Mouse (Mus musculus): ENCODE results near the gene Tet2. TPM values are rescaled to one million over a fixed set of nuclear protein-coding genes. Genes with fewer than 3 reads are reported as not detected.

Tet2 gene
- polyA plus RNA-seq, 1 experiment: 2.9 TPM

- no peak overlapping the region for H3K4me3 ChIP-seq
- TF ChIP-seq MYOG (IDR thresholded peaks at IDR 0.05; ENCODE audit: control insufficient read depth in 1 of 3, insufficient read depth in 1 of 3, insufficient read length in 2 of 3, low read depth in 2 of 3) (no peak), SRF (IDR thresholded peaks at IDR 0.05; ENCODE audit: control insufficient read depth, insufficient read length, low read depth) (no peak), POLR2A (IDR thresholded peaks at IDR 0.05; ENCODE audit: insufficient read length, low read depth) (no peak), E2F4 (IDR thresholded peaks at IDR 0.05; ENCODE audit: insufficient read depth) (no peak), TCF3 (IDR thresholded peaks at IDR 0.05; ENCODE audit: insufficient read length, low read depth) (no peak), POLR2AphosphoS2 (IDR thresholded peaks at IDR 0.05; ENCODE audit: insufficient read length, low read depth) (no peak), CEBPB (IDR thresholded peaks at IDR 0.05; ENCODE audit: insufficient read depth, poor library complexity, severe bottlenecking) (no peak), REST (IDR thresholded peaks at IDR 0.05; ENCODE audit: insufficient read depth, insufficient read length) (no peak), TCF12 (IDR thresholded peaks at IDR 0.05; ENCODE audit: insufficient read depth, poor library complexity, severe bottlenecking) (no peak), MAX (IDR thresholded peaks at IDR 0.05; ENCODE audit: low read depth) (no peak), USF1 (IDR thresholded peaks at IDR 0.05; ENCODE audit: low read depth) (no peak), MYOD1 (IDR thresholded peaks at IDR 0.05; ENCODE audit: control insufficient read depth in 1 of 3, insufficient read length in 2 of 3, low read depth in 2 of 3) (no peak)
- no peak overlapping the region for H3K4me2 ChIP-seq (ENCODE audit: low read depth)
- no peaks in the 10 kb centered on the region for H3K27me3 ChIP-seq (ENCODE audit: control insufficient read depth, insufficient read depth, insufficient read length)
- H3K79me2 ChIP-seq (ENCODE audit: control insufficient read depth, insufficient read depth): no peaks in the 10 kb centered on the region
- H3ac ChIP-seq (ENCODE audit: control insufficient read depth, insufficient read length): no peak overlapping the region
- no peaks in the 10 kb centered on the region for H3K36me3 ChIP-seq (ENCODE audit: control insufficient read depth, insufficient read depth)
Observed at GRCm38 (mm10) chr3:133557602-133558001, 12.7 kb upstream of the Tet2 start.

- no peak overlapping the region for H3ac ChIP-seq (ENCODE audit: control insufficient read depth, insufficient read length)
- no peak overlapping the region for H3K4me2 ChIP-seq (ENCODE audit: low read depth)
- no peak overlapping the region for H3K4me3 ChIP-seq
- no peak for TF ChIP-seq MAX (IDR thresholded peaks at IDR 0.05; ENCODE audit: low read depth)
- TF ChIP-seq USF1 (IDR thresholded peaks at IDR 0.05; ENCODE audit: low read depth): no peak
- no peak for TF ChIP-seq MYOG (IDR thresholded peaks at IDR 0.05; ENCODE audit: control insufficient read depth in 1 of 3, insufficient read depth in 1 of 3, insufficient read length in 2 of 3, low read depth in 2 of 3)
- TF ChIP-seq POLR2AphosphoS2 (IDR thresholded peaks at IDR 0.05; ENCODE audit: insufficient read length, low read depth): no peak
- no peak for TF ChIP-seq CEBPB (IDR thresholded peaks at IDR 0.05; ENCODE audit: insufficient read depth, poor library complexity, severe bottlenecking)
- TF ChIP-seq TCF12 (IDR thresholded peaks at IDR 0.05; ENCODE audit: insufficient read depth, poor library complexity, severe bottlenecking): no peak
- no peak for TF ChIP-seq MYOD1 (IDR thresholded peaks at IDR 0.05; ENCODE audit: control insufficient read depth in 1 of 3, insufficient read length in 2 of 3, low read depth in 2 of 3)
- no peak for TF ChIP-seq E2F4 (IDR thresholded peaks at IDR 0.05; ENCODE audit: insufficient read depth)
- TF ChIP-seq TCF3 (IDR thresholded peaks at IDR 0.05; ENCODE audit: insufficient read length, low read depth): no peak
- TF ChIP-seq POLR2A (IDR thresholded peaks at IDR 0.05; ENCODE audit: insufficient read length, low read depth): no peak
- no peak for TF ChIP-seq REST (IDR thresholded peaks at IDR 0.05; ENCODE audit: insufficient read depth, insufficient read length)
- TF ChIP-seq SRF (IDR thresholded peaks at IDR 0.05; ENCODE audit: control insufficient read depth, insufficient read length, low read depth): no peak
- no peaks in the 10 kb centered on the region for H3K36me3 ChIP-seq (ENCODE audit: control insufficient read depth, insufficient read depth)
- H3K79me2 ChIP-seq (ENCODE audit: control insufficient read depth, insufficient read depth): no peaks in the 10 kb centered on the region
- H3K27me3 ChIP-seq (ENCODE audit: control insufficient read depth, insufficient read depth, insufficient read length): no peaks in the 10 kb centered on the region
Observed at GRCm38 (mm10) chr3:133557154-133557553, 12.2 kb upstream of the Tet2 start.

DNA sequence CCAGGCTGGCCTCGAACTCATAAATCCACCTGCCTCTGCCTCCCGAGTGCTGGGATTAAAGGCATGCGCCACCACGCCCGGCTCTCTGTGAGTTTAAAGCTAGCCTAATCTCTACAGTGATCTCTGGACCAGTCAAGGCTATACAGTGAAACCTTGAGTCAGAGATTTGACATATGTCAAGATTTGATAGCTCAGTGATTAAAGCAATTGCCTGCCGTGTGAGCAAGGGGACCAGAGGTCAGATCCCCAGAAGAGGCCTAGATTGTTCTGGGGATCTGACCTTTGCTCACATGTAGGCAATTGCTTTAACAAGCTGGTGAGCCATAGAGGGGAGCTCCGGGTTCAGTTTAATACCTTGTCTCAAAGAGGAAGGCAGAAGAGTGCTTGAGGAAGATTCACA, 10.4 kb upstream of the Tet2 start:
- H3K4me3 ChIP-seq: no peak overlapping the region
- no peak overlapping the region for H3K4me2 ChIP-seq (ENCODE audit: low read depth)
- no peaks in the 10 kb centered on the region for H3K79me2 ChIP-seq (ENCODE audit: control insufficient read depth, insufficient read depth)
- no peaks in the 10 kb centered on the region for H3K36me3 ChIP-seq (ENCODE audit: control insufficient read depth, insufficient read depth)
- H3ac ChIP-seq (ENCODE audit: control insufficient read depth, insufficient read length): no peak overlapping the region
- no peak for TF ChIP-seq MAX (IDR thresholded peaks at IDR 0.05; ENCODE audit: low read depth)
- TF ChIP-seq MYOG (IDR thresholded peaks at IDR 0.05; ENCODE audit: control insufficient read depth in 1 of 3, insufficient read depth in 1 of 3, insufficient read length in 2 of 3, low read depth in 2 of 3): no peak
- TF ChIP-seq SRF (IDR thresholded peaks at IDR 0.05; ENCODE audit: control insufficient read depth, insufficient read length, low read depth): no peak
- no peak for TF ChIP-seq CEBPB (IDR thresholded peaks at IDR 0.05; ENCODE audit: insufficient read depth, poor library complexity, severe bottlenecking)
- H3K27me3 ChIP-seq (ENCODE audit: control insufficient read depth, insufficient read depth, insufficient read length): no peaks in the 10 kb centered on the region

- H3K4me2 ChIP-seq (ENCODE audit: low read depth): no peak overlapping the region
- H3K36me3 ChIP-seq (ENCODE audit: control insufficient read depth, insufficient read depth): no peaks in the 10 kb centered on the region
- H3K4me3 ChIP-seq: no peak overlapping the region
- no peaks in the 10 kb centered on the region for H3K27me3 ChIP-seq (ENCODE audit: control insufficient read depth, insufficient read depth, insufficient read length)
- H3K79me2 ChIP-seq (ENCODE audit: control insufficient read depth, insufficient read depth): no peaks in the 10 kb centered on the region
- TF ChIP-seq MYOG (IDR thresholded peaks at IDR 0.05; ENCODE audit: control insufficient read depth in 1 of 3, insufficient read depth in 1 of 3, insufficient read length in 2 of 3, low read depth in 2 of 3) (no peak), E2F4 (IDR thresholded peaks at IDR 0.05; ENCODE audit: insufficient read depth) (no peak), MAX (IDR thresholded peaks at IDR 0.05; ENCODE audit: low read depth) (no peak), SRF (IDR thresholded peaks at IDR 0.05; ENCODE audit: control insufficient read depth, insufficient read length, low read depth) (no peak), POLR2A (IDR thresholded peaks at IDR 0.05; ENCODE audit: insufficient read length, low read depth) (no peak), TCF12 (IDR thresholded peaks at IDR 0.05; ENCODE audit: insufficient read depth, poor library complexity, severe bottlenecking) (no peak), REST (IDR thresholded peaks at IDR 0.05; ENCODE audit: insufficient read depth, insufficient read length) (no peak)
- no peak overlapping the region for H3ac ChIP-seq (ENCODE audit: control insufficient read depth, insufficient read length)
Observed at GRCm38 (mm10) chr3:133554552-133555067, 9.7 kb upstream of the Tet2 start.

- Histone ChIP-seq H3K27me3 (ENCODE audit: control insufficient read depth, insufficient read depth, insufficient read length) (no peaks in the 10 kb centered on the region), H3ac (ENCODE audit: control insufficient read depth, insufficient read length) (no peak overlapping the region), H3K36me3 (ENCODE audit: control insufficient read depth, insufficient read depth) (no peaks in the 10 kb centered on the region), H3K4me2 (ENCODE audit: low read depth) (no peak overlapping the region), H3K79me2 (ENCODE audit: control insufficient read depth, insufficient read depth) (no peaks in the 10 kb centered on the region), H3K4me3 (no peak overlapping the region)
- no peak for TF ChIP-seq TCF3 (IDR thresholded peaks at IDR 0.05; ENCODE audit: insufficient read length, low read depth)
- no peak for TF ChIP-seq POLR2AphosphoS2 (IDR thresholded peaks at IDR 0.05; ENCODE audit: insufficient read length, low read depth)
- no peak for TF ChIP-seq MYOG (IDR thresholded peaks at IDR 0.05; ENCODE audit: control insufficient read depth in 1 of 3, insufficient read depth in 1 of 3, insufficient read length in 2 of 3, low read depth in 2 of 3)
- TF ChIP-seq MYOD1 (IDR thresholded peaks at IDR 0.05; ENCODE audit: control insufficient read depth in 1 of 3, insufficient read length in 2 of 3, low read depth in 2 of 3): no peak
- no peak for TF ChIP-seq POLR2A (IDR thresholded peaks at IDR 0.05; ENCODE audit: insufficient read length, low read depth)
Observed at GRCm38 (mm10) chr3:133554092-133554491, 9.2 kb upstream of the Tet2 start.
